Mouse (Mus musculus) gastrocnemius, postnatal 4 days (tissue): ENCODE data around the gene Bok. TPM values are rescaled to one million over a fixed set of nuclear protein-coding genes. Genes with fewer than 3 reads are reported as not detected.

Experiments used
- DNase-seq, 2 experiments: peaks; one replicate each; pipeline ENCODE4 v3.0.0; 2021 to 2022; ENCODE audit warnings: low spot score in 2 of 2, mixed read lengths in 2 of 2
- total RNA-seq, 2 experiments: library from RNA; stranded (reverse); gene quantifications; 2 replicates each; pipeline ENCODE4 v1.2.3; 2021

Bok gene
- total RNA-seq, 2 experiments from 2014 or later: 9.4 to 11.4 TPM

DNA sequence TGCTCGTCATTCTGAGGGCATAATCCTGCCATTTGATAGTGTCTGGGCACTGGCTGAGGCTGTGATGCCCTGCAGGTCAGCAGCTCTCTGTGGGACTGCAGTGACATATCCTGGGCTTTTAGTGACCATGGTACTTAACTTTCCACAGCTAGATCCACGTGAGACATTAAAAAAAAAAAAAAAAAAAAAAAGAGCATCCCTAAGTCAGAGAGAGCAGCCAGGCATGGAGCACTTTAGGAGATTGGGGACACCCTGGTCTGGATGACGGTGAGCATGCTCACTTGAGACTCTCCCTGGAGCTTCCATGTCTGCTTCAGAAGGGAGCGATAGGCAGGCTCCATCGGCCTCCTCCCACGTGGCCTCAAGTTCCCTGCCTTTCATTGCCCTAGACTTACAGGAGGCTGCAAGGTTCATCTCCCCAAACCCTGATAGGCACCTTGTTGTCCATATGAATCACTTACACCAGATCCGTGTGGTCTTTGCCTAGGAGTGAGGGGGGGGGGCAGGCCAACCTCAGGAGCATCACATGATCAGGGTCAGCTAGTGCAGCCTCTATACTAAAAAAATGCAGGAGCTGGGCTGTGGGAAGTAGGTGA, 4.5 kb downstream of the Bok start:
- DNase-seq: no peak

GRCm38 (mm10) chr1:93691106-93691505, 5.6 kb downstream of the Bok start:
- DNase-seq: no peak

DNA sequence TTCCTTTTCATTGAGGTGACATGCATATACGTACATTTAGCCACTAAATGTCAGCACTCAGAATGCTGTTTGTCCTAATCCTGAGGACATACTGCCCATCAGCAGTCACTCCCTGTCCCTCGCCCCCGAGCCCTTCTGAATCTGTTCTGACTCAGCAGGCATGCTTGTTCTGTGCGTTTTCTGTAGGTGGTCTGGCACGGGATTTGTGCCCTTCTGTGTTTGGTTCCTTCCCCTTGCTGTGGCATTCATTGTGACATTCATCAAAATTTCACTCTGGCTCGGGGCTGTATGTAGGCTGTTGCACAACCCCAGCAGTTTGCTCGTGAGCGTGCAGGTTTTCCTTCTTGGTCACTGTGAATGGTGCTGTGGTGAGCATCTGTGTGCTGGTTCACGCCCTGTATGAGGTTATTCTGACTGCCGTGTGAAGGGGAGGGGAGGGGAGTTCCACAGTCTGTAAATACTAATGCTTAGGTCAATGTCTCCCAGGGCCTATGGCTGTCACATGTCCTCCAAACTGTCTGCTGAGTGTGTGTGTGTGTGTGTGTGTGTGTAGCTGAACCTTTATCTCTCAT, 6.4 kb downstream of the Bok start:
- no peak for DNase-seq

GRCm38 (mm10) chr1:93692773-93693172, 7.3 kb downstream of the Bok start:
- DNase-seq: no peak

GRCm38 (mm10) chr1:93693502-93693901, 8.0 kb downstream of the Bok start:
- DNase-seq: no peak

- no peak for DNase-seq
Measured at GRCm38 (mm10) chr1:93693943-93694342, 8.5 kb downstream of the Bok start.

GRCm38 (mm10) chr1:93694966-93695365, 9.5 kb downstream of the Bok start:
- peak; percentile 45 to 63 for DNase-seq

GRCm38 (mm10) chr1:93697317-93697716, 11.9 kb downstream of the Bok start:
- no peak for DNase-seq

DNA sequence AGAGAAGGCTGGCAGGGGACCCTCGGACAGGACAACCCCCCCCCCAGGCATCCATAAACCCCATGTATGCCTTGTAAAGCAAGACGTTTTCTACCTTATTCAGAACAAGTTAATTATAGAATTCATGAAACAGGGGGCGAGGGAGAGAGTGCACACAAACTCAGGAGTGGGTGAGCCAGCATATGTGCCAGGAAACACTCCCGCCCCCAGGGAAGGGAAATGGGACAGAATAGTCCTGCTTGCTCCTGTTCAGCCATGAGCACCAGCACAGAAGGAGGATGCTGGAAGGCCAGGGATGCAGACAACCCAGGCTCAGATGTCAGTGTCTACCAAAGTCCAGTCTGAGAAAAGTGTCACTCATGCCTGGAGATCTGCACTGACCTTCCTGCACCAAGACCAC, 13.7 kb downstream of the Bok start:
- DNase-seq: no peak

DNA sequence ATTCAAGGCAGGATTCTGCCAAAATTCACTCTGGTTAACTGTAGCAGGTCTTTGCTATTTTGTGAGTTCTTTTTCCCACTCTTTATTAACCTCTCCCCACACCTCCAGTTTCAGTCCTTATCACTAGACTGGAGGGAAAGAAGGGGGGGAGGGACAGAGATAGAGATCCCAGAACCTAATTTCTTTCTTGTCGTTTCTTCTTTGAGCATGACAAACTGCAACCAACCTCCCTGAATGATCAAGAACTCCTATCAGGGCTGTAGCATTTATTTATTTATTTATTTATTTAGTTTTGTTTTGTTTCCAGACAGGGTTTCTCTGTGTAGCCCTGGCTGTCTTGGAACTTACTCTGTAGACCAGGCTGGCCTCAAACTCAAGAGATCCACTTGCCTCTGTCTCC, 16.6 kb downstream of the Bok start:
- DNase-seq: no peak

DNA sequence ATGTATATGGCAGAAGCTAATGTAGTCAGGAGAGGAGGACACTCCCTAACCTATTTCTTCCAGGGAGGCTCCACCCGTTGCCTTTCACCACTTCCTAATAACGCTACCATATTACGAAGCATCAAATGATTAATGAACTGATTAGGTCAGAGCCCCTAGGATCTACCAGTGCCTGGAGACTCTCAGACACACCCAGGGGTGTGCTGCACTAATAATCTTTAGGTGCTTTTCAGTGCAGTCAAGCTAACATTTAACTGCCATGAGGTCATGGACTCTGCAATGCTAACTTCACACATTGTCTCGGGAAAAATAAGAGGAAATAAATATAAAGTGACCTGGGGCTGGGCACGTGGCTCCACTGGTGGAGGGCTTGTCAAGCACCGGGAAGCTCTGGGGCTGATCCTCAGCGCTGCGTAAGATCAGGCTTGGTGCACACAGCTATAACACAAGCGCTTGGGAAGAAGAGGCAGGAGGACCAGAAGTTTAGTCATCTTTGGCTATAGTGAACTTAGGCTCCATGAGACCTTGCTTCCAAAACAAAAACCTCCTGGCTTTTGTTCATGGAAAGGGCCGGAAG, 18.1 kb downstream of the Bok start:
- no peak for DNase-seq

DNA sequence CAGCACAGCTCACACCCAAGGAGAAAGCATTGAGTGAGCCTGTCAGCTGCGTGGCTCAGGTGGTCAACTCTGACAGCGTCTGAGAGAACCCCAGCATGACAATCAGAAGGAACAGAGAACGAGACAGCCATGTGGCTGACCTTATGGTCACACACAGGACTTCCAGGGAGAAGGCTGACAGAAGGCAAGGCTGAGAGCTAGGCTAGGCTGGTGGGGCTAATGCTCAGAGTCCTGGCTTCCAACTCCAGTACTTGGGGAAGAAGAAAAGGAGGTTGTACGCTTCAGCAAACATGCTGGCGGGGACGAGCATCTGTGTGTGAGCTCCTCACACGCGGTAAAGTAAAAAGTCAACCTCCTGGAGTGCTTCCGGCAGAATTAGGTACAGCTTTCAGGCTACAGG, 18.9 kb downstream of the Bok start:
- no peak for DNase-seq

DNA sequence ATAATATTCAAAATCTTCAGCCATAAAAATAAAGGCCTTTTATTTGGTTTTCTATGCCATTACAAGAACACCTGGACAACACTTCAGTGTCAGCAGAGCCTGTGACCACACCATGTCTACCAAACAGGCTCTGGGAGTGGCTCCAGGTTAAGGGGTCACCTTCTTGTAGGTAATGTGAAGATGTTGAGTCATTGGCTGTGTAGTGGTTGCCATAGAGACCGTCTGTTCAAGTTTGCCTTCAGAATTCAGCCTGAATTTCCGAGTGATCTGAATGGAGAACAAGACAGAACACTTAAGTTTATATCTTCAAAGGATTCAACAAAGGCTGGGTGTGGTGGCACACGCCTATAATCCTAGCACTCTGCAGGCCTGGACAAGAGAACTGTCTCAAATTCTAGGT, 19.9 kb downstream of the Bok start:
- no peak for DNase-seq

DNA sequence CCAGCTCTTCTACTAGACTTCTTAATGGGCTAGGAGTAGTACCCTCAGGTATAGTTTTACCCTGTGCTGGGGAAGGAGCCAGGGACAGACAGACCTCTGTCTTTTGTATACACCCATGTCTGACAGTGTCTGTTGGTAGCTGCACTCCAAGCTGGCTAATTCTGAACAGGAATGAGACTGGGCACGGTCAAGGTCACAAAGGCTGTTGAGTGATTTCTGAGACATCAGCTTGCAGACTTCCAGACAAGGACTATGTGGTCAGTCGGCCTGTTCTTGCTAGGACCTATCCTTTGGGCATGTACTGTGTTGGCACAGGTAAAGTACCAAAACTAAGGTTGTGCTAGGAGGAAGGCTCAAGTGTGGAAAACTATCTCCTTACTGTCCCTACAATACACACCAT, 30.7 kb downstream of the Bok start:
- no peak for DNase-seq

- DNase-seq: no peak
Measured at GRCm38 (mm10) chr1:93721557-93721956, 36.1 kb downstream of the Bok start.

DNA sequence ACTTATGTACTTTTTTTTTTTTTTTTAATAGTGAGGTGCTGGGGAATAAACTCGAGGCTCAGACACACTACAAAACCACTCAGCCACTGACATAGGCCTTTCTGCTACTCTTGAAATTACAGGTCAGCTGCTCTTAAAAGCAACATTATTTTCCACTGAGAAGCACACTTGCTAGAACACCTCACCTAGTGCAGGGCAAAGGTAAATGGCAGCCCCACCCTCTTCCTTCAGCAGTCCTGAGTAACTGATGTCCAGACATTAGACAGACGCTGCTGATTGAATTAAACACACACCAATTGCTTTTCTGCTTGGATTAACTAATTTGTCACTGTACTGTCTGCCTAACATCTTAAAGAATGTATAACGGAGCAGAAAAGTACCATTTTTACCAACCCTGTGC, 39.2 kb downstream of the Bok start:
- no peak for DNase-seq

DNA sequence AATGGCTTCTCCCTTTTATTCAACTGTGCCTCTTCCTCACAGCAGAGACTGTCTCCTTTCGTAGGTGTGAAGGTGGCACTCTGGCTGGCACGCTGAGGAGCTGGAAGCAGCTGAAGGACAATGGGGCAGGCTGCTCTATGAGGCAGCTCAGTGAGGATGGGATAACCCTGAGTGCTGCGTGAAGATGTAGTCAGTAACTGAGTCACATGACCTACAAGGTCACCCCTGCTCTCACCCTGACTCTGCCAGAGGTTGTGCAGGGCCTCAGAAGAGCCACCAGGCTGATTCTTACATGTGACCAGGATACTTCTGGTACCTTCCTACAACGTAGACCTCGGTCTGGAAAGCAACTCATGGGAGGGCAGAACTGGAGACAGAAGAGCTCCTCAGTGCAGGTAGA, 40.2 kb downstream of the Bok start:
- no peak for DNase-seq

GRCm38 (mm10) chr1:93726116-93726515, 40.7 kb downstream of the Bok start:
- no peak for DNase-seq

DNA sequence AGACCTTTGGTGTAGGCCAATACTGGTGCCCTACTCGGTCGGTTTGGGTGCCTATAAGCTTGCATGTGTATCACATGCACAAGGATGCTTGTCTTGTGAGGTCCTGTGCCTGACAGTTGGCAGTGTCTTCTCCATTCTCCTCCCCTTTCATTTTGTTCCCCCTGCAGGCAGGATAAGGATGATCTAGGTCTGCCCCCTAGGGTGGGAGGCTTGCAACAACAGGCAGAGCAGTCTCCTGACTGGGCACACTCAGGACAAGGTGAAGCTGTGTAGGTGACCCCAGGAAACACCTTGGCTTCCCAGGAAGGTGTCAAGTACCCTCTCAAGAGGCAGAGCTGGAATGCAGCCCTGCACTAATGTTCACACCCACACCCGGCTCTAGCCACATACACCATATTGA, 41.5 kb downstream of the Bok start:
- peak; percentile 41 to 54 for DNase-seq

DNA sequence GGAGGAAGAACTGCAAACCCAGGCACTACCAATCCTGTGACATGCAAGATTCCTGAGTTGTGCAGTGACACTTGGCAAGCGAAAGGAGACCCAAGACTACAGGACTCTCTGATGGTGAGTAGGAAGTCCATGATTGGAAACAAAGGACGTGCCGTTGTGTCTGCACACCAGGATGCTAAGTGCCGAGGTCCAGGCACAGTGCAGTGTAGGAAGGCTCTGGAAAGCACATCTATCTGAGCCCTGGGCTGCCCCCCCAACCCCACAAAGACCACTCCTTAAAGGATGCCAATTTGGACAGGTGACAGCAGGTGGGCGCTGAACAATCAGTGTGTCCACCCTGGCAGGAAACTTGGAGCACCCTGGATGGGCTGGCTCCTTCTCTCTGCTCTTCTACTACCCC, 45.6 kb downstream of the Bok start:
- DNase-seq: no peak

GRCm38 (mm10) chr1:93731880-93732281, 46.4 kb downstream of the Bok start:
- DNase-seq: no peak

DNA sequence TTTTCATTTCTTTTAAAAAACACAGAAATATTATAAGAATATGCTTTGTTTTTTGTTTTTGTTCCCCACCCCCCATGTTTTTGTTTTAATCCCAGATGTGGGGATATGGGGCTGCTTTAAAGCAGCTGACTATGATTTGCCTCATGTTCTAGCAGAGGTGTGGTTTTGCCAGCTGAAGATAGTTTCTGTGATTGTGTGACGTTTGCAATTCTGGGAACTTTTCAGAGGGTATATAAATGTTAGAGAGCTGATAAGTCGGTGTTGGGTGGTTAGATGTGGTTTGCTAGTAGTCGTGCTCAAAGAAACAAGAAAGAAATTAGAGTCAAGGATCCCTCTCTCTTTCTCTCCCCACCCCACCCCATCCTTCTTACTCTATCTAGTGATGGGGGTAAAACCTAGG, 50.4 kb downstream of the Bok start:
- no peak for DNase-seq

DNA sequence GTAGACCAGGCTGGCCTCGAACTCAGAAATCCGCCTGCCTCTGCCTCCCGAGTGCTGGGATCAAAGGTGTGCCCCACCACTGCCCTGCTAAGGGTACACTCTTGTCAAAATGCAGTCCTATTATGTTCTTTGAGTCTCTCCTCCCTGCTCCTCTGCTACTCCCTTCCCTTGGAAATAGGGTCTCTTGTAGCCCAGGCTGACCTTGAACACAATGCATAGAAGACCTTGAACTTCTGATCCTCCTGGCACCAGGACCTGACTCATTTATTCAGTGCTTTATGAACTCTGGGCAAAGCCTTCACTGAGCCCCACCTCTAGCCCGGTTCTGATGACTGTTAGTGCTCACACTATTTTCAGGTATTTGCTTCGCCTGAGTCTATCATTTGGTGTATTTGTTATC, 52.3 kb downstream of the Bok start:
- no peak for DNase-seq
